Comparison of ENCODE assay signal across 14 mouse cellular contexts in the genomic region with DNA sequence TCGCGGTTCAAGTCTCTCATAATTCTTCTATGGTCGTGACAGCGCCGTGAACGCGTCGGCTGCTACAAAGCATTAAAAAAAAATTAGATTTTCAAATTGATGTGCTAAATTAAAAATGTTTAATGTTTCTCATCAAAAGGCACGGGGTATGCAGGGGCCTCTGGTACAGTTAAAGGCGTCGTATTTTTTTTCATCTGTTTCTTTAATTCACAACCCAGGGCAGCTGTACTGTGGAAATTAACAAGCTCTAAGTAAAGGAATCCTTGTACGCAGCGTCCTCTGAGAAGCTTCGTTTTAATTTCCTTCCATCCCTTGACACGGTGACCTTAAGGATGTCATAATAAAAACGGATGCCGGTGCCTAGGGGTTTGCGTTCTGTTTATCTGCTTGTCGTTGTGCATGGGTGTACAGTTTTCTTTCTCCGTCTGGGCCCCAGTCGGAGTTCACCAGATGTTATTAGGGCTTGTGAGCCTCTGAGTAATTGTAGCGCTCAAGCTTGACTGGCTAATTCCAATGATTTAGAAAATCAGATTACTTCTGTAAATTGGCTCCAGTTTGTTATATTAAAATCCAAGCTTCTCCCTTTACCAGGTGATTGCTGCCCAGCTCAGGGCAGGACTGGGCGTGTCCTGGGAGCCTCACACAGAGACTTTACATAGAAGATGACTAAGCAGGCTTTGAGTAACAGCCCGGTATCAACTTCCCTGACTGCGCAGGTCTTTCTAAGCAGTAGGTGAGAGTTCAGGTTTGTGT.
A peak's percentile ranks its signal among the peaks of the same experiment; 100 is the strongest.
DNase-seq lines count a peak whose midpoint lies in the region; ATAC-seq lines count a peak whose summit lies in the region.
"Had no signal": no experiment of that assay in that cellular context is flagged by ENCODE, and none has a peak within 500 bp of the region (broad histone marks: within the 10 kb centered on the region; RNA-seq: fewer than 3 reads in every experiment).

No protein-coding gene starts in this region.

- H3K4me3 ChIP-seq in midbrain, embryonic 11.5 days (ENCODE audit: low read depth, low read length): no peak overlapping the region
- no peak overlapping the region for H3K4me3 ChIP-seq in midbrain, embryonic 10.5 days
- no peak overlapping the region for H3K4me3 ChIP-seq in hindbrain, embryonic 13.5 days
- H3K4me3 ChIP-seq in limb, embryonic 13.5 days: peak overlapping the region; percentile 18; the same call in 1 of the 2 replicates
- no peak overlapping the region for H3K4me3 ChIP-seq in forebrain, embryonic 14.5 days (ENCODE audit: low read depth, low read length)
- H3K4me3 ChIP-seq: embryonic facial prominence, embryonic 15.5 days had no signal

- no peaks in the 10 kb centered on the region for H3K9me3 ChIP-seq in midbrain, embryonic 11.5 days (ENCODE audit: control insufficient read depth, low read length)
- no peaks in the 10 kb centered on the region for H3K9me3 ChIP-seq in midbrain, embryonic 10.5 days (replicated peaks)
- H3K9me3 ChIP-seq in hindbrain, embryonic 13.5 days: no peaks in the 10 kb centered on the region
- no peaks in the 10 kb centered on the region for H3K9me3 ChIP-seq in limb, embryonic 13.5 days
- H3K9me3 ChIP-seq in forebrain, embryonic 14.5 days (replicated peaks; ENCODE audit: control insufficient read depth, low read length): no peaks in the 10 kb centered on the region
- H3K9me3 ChIP-seq: embryonic facial prominence, embryonic 15.5 days had no signal

- ATAC-seq in midbrain, embryonic 11.5 days (ENCODE audit: low FRiP score): 0 out of 2 replicates have a peak, but pooled peaks have one; percentile 55
- ATAC-seq in hindbrain, embryonic 13.5 days (ENCODE audit: low FRiP score): peak; percentile 72
- peak; percentile 19; the same call in 1 of the 2 replicates for ATAC-seq in limb, embryonic 13.5 days (ENCODE audit: low FRiP score, low read depth)
- ATAC-seq in forebrain, embryonic 14.5 days: no peak
- ATAC-seq: inflammation-experienced regulatory T-cells, adult 6 months had no signal

- DNase-seq in midbrain, embryonic 11.5 days (ENCODE audit: low spot score, missing footprints): no peak
- DNase-seq in midbrain, embryonic 10.5 days (ENCODE audit: low spot score): no peak
- DNase-seq in retina, postnatal 1 day: peak; percentile 29
- DNase-seq in layer of hippocampus, postnatal 14 days (ENCODE audit: low spot score in 2 of 2): no peak
- no peak for DNase-seq in forebrain, embryonic 14.5 days (ENCODE audit: low spot score)
- DNase-seq: adrenal gland, postnatal 10 days; lung, postnatal 36 days; right cerebral cortex, postnatal 4 days had no signal

- no peaks in the 10 kb centered on the region for H3K36me3 ChIP-seq in midbrain, embryonic 11.5 days (ENCODE audit: control insufficient read depth, insufficient read depth, low read length)
- H3K36me3 ChIP-seq in midbrain, embryonic 10.5 days: no peaks in the 10 kb centered on the region
- no peaks in the 10 kb centered on the region for H3K36me3 ChIP-seq in hindbrain, embryonic 13.5 days
- no peaks in the 10 kb centered on the region for H3K36me3 ChIP-seq in limb, embryonic 13.5 days
- H3K36me3 ChIP-seq in forebrain, embryonic 14.5 days (ENCODE audit: control insufficient read depth, insufficient read depth, low read length): no peaks in the 10 kb centered on the region
- H3K36me3 ChIP-seq: embryonic facial prominence, embryonic 15.5 days had no signal

- no peaks in the 10 kb centered on the region for H3K4me1 ChIP-seq in midbrain, embryonic 11.5 days (ENCODE audit: control insufficient read depth, insufficient read depth, low read length)
- no peaks in the 10 kb centered on the region for H3K4me1 ChIP-seq in midbrain, embryonic 10.5 days
- peaks cover 5% of the 10 kb centered on the region for H3K4me1 ChIP-seq in hindbrain, embryonic 13.5 days (replicated peaks)
- peaks cover 20% of the 10 kb centered on the region for H3K4me1 ChIP-seq in limb, embryonic 13.5 days
- H3K4me1 ChIP-seq in forebrain, embryonic 14.5 days (ENCODE audit: control insufficient read depth, insufficient read depth, low read length): no peaks in the 10 kb centered on the region

- H3K4me2 ChIP-seq in midbrain, embryonic 11.5 days: no peak overlapping the region
- peak overlapping the region; percentile 37 for H3K4me2 ChIP-seq in hindbrain, embryonic 13.5 days
- peak overlapping the region; percentile 50 for H3K4me2 ChIP-seq in limb, embryonic 13.5 days (replicated peaks)
- H3K4me2 ChIP-seq in forebrain, embryonic 14.5 days (ENCODE audit: low read length): no peak overlapping the region
- H3K4me2 ChIP-seq: embryonic facial prominence, embryonic 15.5 days; heart, embryonic 11.5 days; liver, embryonic 11.5 days had no signal

- no peak overlapping the region for H3K27ac ChIP-seq in midbrain, embryonic 11.5 days (ENCODE audit: low read depth, low read length)
- H3K27ac ChIP-seq in midbrain, embryonic 10.5 days (replicated peaks): no peak overlapping the region
- peak overlapping the region; percentile 58 for H3K27ac ChIP-seq in hindbrain, embryonic 13.5 days
- H3K27ac ChIP-seq in limb, embryonic 13.5 days: no peak overlapping the region
- H3K27ac ChIP-seq in forebrain, embryonic 14.5 days (ENCODE audit: low read depth, low read length): no peak overlapping the region
- H3K27ac ChIP-seq: embryonic facial prominence, embryonic 15.5 days had no signal

- no peak overlapping the region for H3K9ac ChIP-seq in midbrain, embryonic 11.5 days (ENCODE audit: low read length)
- H3K9ac ChIP-seq in hindbrain, embryonic 13.5 days: no peak overlapping the region
- H3K9ac ChIP-seq in limb, embryonic 13.5 days: no peak overlapping the region
- H3K9ac ChIP-seq in forebrain, embryonic 14.5 days (ENCODE audit: low read length): no peak overlapping the region
- H3K9ac ChIP-seq: embryonic facial prominence, embryonic 15.5 days had no signal

- WGBS in midbrain, embryonic 11.5 days: 83% methylated on average over 25 of the region's 25 CpGs
- whole genome bisulfite sequencing in midbrain, embryonic 10.5 days: 84% methylated on average over 25 of the region's 25 CpGs
- WGBS in hindbrain, embryonic 13.5 days: 53% methylated on average over 25 of the region's 25 CpGs
- 32% methylated on average over 25 of the region's 25 CpGs for WGBS in limb, embryonic 13.5 days
- 71% methylated on average over 25 of the region's 25 CpGs for WGBS in forebrain, embryonic 14.5 days

- no peaks in the 10 kb centered on the region for H3K27me3 ChIP-seq in midbrain, embryonic 11.5 days (ENCODE audit: control insufficient read depth, insufficient read depth, low read length)
- no peaks in the 10 kb centered on the region for H3K27me3 ChIP-seq in midbrain, embryonic 10.5 days (ENCODE audit: low read depth, poor library complexity, severe bottlenecking)
- no peaks in the 10 kb centered on the region for H3K27me3 ChIP-seq in hindbrain, embryonic 13.5 days
- H3K27me3 ChIP-seq in limb, embryonic 13.5 days: no peaks in the 10 kb centered on the region
- H3K27me3 ChIP-seq in forebrain, embryonic 14.5 days (replicated peaks; ENCODE audit: control insufficient read depth, insufficient read depth, low read length): no peaks in the 10 kb centered on the region
- H3K27me3 ChIP-seq: embryonic facial prominence, embryonic 15.5 days had no signal

Comparison
In these comparisons a context has a peak if more than half of its experiments do, and no peak if none do; other contexts are left out.
1. H3K4me2 ChIP-seq: peak in hindbrain, embryonic 13.5 days (single experiment) and limb, embryonic 13.5 days (single experiment); none in midbrain, embryonic 11.5 days (single experiment) and forebrain, embryonic 14.5 days (single experiment).